ENCODE assay signal across 9 mouse cellular contexts in the genomic region with DNA sequence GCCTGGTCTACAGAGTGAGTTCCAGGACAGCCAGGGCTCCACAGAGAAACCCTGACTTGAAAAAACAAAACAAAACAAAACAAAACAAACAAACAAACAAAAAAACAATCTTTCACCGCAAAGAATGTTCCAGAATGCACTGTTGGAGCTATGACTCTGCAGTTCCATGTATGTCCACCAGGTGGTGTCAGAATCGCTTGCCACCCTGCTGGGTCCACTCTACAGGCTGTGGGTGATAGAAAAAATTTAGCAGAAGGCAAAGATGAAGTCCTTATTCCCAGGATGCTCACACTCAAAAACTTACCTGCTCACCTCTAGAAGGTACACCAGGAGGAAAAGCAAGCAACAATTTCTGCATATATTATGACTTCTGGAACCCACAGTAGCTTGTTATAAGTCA. TPM values are rescaled to one million over a fixed set of nuclear protein-coding genes. Genes with fewer than 3 reads are reported as not detected.
DNase-seq lines count a peak whose midpoint lies in the region; ATAC-seq and TF ChIP-seq lines count a peak whose summit lies in the region.
"Had no signal": no experiment of that assay in that cellular context is flagged by ENCODE, and none has a peak within 500 bp of the region (broad histone marks: within the 10 kb centered on the region; RNA-seq: fewer than 3 reads in every experiment).

No protein-coding gene starts in this region.

- no peak overlapping the region for H3K4me3 ChIP-seq in forebrain, embryonic 15.5 days
- no peak overlapping the region for H3K4me3 ChIP-seq in forebrain, embryonic 12.5 days (replicated peaks)
- no peak overlapping the region for H3K4me3 ChIP-seq in embryonic facial prominence, embryonic 10.5 days
- H3K4me3 ChIP-seq in kidney, adult 2 months (ENCODE audit: insufficient read depth, low read depth, low read length) = no peak overlapping the region
- H3K4me3 ChIP-seq in lung, adult 2 months (replicated peaks; ENCODE audit: extremely low read depth, low read depth, low read length) = no peak overlapping the region

- 15% methylated on average over 2 of the region's 2 CpGs for WGBS in forebrain, embryonic 15.5 days
- WGBS in forebrain, embryonic 12.5 days = 17% methylated on average over 2 of the region's 2 CpGs
- 19% methylated on average over 2 of the region's 2 CpGs for WGBS in embryonic facial prominence, embryonic 10.5 days
- WGBS in kidney, adult 2 months = 0% methylated on average over 2 of the region's 2 CpGs
- 1% methylated on average over 2 of the region's 2 CpGs for WGBS in lung, adult 2 months

- H3K9me3 ChIP-seq in forebrain, embryonic 15.5 days = no peaks in the 10 kb centered on the region
- no peaks in the 10 kb centered on the region for H3K9me3 ChIP-seq in forebrain, embryonic 12.5 days
- no peaks in the 10 kb centered on the region for H3K9me3 ChIP-seq in embryonic facial prominence, embryonic 10.5 days

- H3K36me3 ChIP-seq in forebrain, embryonic 15.5 days = no peaks in the 10 kb centered on the region
- no peaks in the 10 kb centered on the region for H3K36me3 ChIP-seq in forebrain, embryonic 12.5 days (replicated peaks)
- H3K36me3 ChIP-seq in embryonic facial prominence, embryonic 10.5 days (replicated peaks) = no peaks in the 10 kb centered on the region
- H3K36me3 ChIP-seq in kidney, adult 2 months (ENCODE audit: control insufficient read depth, insufficient read depth, low read length) = no peaks in the 10 kb centered on the region

- peaks cover 25% of the 10 kb centered on the region for H3K4me1 ChIP-seq in forebrain, embryonic 15.5 days
- peaks cover 18% of the 10 kb centered on the region for H3K4me1 ChIP-seq in forebrain, embryonic 12.5 days
- H3K4me1 ChIP-seq in embryonic facial prominence, embryonic 10.5 days = peaks cover 31% of the 10 kb centered on the region
- no peaks in the 10 kb centered on the region; the same call in 1 of the 2 replicates for H3K4me1 ChIP-seq in kidney, adult 2 months (ENCODE audit: control insufficient read depth, insufficient read depth, low read length)
- H3K4me1 ChIP-seq in lung, adult 2 months (ENCODE audit: control insufficient read depth, insufficient read depth, low read length) = no peaks in the 10 kb centered on the region

- no peak for TF ChIP-seq POLR2A in kidney, adult 2 months (IDR thresholded peaks at IDR 0.05; ENCODE audit: low read depth, low read length)
- TF ChIP-seq POLR2A in lung, adult 2 months (IDR thresholded peaks at IDR 0.05; ENCODE audit: borderline replicate concordance, extremely low read depth, low read depth, low read length) = no peak

- no peaks in the 10 kb centered on the region for H3K27me3 ChIP-seq in forebrain, embryonic 15.5 days
- no peaks in the 10 kb centered on the region for H3K27me3 ChIP-seq in forebrain, embryonic 12.5 days
- 0 out of 2 replicates have a peak, but pooled peaks cover 5% of the 10 kb centered on the region for H3K27me3 ChIP-seq in embryonic facial prominence, embryonic 10.5 days (replicated peaks; ENCODE audit: low read depth, poor library complexity, severe bottlenecking)
- no peaks in the 10 kb centered on the region for H3K27me3 ChIP-seq in kidney, adult 2 months (replicated peaks; ENCODE audit: control insufficient read depth, insufficient read depth, low read length)

- DNase-seq in A20 (ENCODE audit: low read depth, low spot score) = peak; percentile 64
- peak; percentile 79 for DNase-seq in adrenal gland, postnatal 14 days
- peak; percentile 56 for DNase-seq in embryonic facial prominence, embryonic 10.5 days (ENCODE audit: low spot score)
- peak; percentile 74 for DNase-seq in kidney, adult 2 months
- DNase-seq in lung, adult 2 months = peak; percentile 51
- DNase-seq in right cerebral cortex, postnatal 14 days = peak; percentile 75

- peak; percentile 90 for TF ChIP-seq CTCF in kidney, adult 2 months (conservative IDR thresholded peaks at IDR 0.05; ENCODE audit: insufficient read depth, insufficient read length, low read depth, low read length)
- TF ChIP-seq CTCF in lung, adult 2 months (IDR thresholded peaks at IDR 0.05; ENCODE audit: insufficient read depth, low read length) = peak; percentile 95

- ATAC-seq in forebrain, embryonic 15.5 days (replicated peaks) = 0 out of 2 replicates have a peak, but pooled peaks have one; percentile 17
- no peak for ATAC-seq in forebrain, embryonic 12.5 days (ENCODE audit: low FRiP score)

- H3K9ac ChIP-seq in forebrain, embryonic 15.5 days (replicated peaks) = no peak overlapping the region
- H3K9ac ChIP-seq in forebrain, embryonic 12.5 days = no peak overlapping the region

- no peak overlapping the region for H3K4me2 ChIP-seq in forebrain, embryonic 15.5 days (replicated peaks)
- H3K4me2 ChIP-seq in forebrain, embryonic 12.5 days = no peak overlapping the region

- H3K27ac ChIP-seq in forebrain, embryonic 15.5 days (replicated peaks) = peak overlapping the region; percentile 94; the same call in 1 of the 2 replicates
- no peak overlapping the region for H3K27ac ChIP-seq in forebrain, embryonic 12.5 days
- H3K27ac ChIP-seq in embryonic facial prominence, embryonic 10.5 days (replicated peaks) = no peak overlapping the region
- no peak overlapping the region for H3K27ac ChIP-seq in kidney, adult 2 months (ENCODE audit: insufficient read depth, low read depth, low read length)

RNA-seq across cellular contexts. Expression of a gene that starts 34.4 kb away (rescaled TPM):
- not detected in 2 replicates for polyA plus RNA-seq in forebrain, embryonic 15.5 days (2015; fragmentation: Nextera tagmentation; extraction: Ambion mirVana)
- polyA plus RNA-seq in forebrain, embryonic 12.5 days (2016; fragmentation: Nextera tagmentation; extraction: Ambion mirVana) = not detected in 2 replicates
- total RNA-seq in adrenal gland, postnatal 14 days (2021) = not detected in 2 replicates
- polyA plus RNA-seq in embryonic facial prominence, embryonic 10.5 days (2016; fragmentation: Nextera tagmentation; extraction: Ambion mirVana) = not detected in 2 replicates
- not detected in 2 replicates for polyA plus RNA-seq in kidney, adult 2 months (2012; rRNA removed)
- not detected in 2 replicates for polyA plus RNA-seq in lung, adult 2 months (2012; rRNA removed)
- polyA plus RNA-seq: stomach, embryonic 16.5 days had no signal

RNA-seq across cellular contexts. Expression of a gene that starts 49.7 kb away (rescaled TPM):
- polyA plus RNA-seq in forebrain, embryonic 15.5 days (2015; fragmentation: Nextera tagmentation; extraction: Ambion mirVana) = 53.9 and 56.3 TPM in 2 replicates
- 24.7 and 31.0 TPM in 2 replicates for polyA plus RNA-seq in forebrain, embryonic 12.5 days (2016; fragmentation: Nextera tagmentation; extraction: Ambion mirVana)
- 6.5 and 7.4 TPM in 2 replicates for total RNA-seq in adrenal gland, postnatal 14 days (2021)
- 35.5 and 45.6 TPM in 2 replicates for polyA plus RNA-seq in embryonic facial prominence, embryonic 10.5 days (2016; fragmentation: Nextera tagmentation; extraction: Ambion mirVana)
- polyA plus RNA-seq in kidney, adult 2 months (2012; rRNA removed) = 4.5 and 5.1 TPM in 2 replicates
- polyA plus RNA-seq in lung, adult 2 months (2012; rRNA removed) = 11.8 and 16.5 TPM in 2 replicates
